ENCODE assay signal across 13 mouse cellular contexts in the genomic region with DNA sequence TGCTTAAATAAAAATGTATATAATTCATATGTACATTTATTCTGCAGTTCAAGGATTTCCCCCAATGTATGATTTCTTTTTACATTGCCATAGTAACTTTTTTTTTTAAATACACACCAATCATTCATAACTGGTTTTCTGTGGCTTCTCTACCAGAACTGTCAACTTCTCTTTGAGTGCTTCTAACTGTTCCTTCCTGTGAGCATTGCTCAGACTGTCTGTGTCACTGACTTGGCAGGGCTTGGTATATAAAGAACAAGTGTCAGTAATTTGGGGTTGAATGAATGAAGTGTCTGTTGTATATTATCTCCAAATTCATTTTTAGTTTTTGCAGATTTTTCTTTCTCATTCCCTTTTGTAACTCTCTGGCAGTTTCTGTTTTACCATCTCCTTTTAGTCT.
"Had no signal": no experiment of that assay in that cellular context is flagged by ENCODE, and none has a peak within 500 bp of the region (broad histone marks: within the 10 kb centered on the region; RNA-seq: fewer than 3 reads in every experiment).

No protein-coding gene starts in this region.

- H3K27me3 ChIP-seq: limb, embryonic 15.5 days; liver, embryonic 12.5 days; lung, embryonic 15.5 days; midbrain, embryonic 15.5 days; neural tube, embryonic 12.5 days; stomach, embryonic 15.5 days had no signal

- H3K27ac ChIP-seq: left cerebral cortex, adult 2 months; limb, embryonic 15.5 days; liver, embryonic 12.5 days; lung, embryonic 15.5 days; midbrain, embryonic 15.5 days; neural tube, embryonic 12.5 days; stomach, embryonic 15.5 days had no signal

- H3K36me3 ChIP-seq: limb, embryonic 15.5 days; liver, embryonic 12.5 days; lung, embryonic 15.5 days; midbrain, embryonic 15.5 days; neural tube, embryonic 12.5 days; stomach, embryonic 15.5 days had no signal

- H3K9ac ChIP-seq: limb, embryonic 15.5 days; liver, embryonic 12.5 days; lung, embryonic 15.5 days; midbrain, embryonic 15.5 days; neural tube, embryonic 12.5 days; stomach, embryonic 15.5 days had no signal

- H3K9me3 ChIP-seq: limb, embryonic 15.5 days; liver, embryonic 12.5 days; lung, embryonic 15.5 days; midbrain, embryonic 15.5 days; neural tube, embryonic 12.5 days; stomach, embryonic 15.5 days had no signal

- ATAC-seq: liver, embryonic 12.5 days; midbrain, embryonic 15.5 days had no signal

- H3K4me2 ChIP-seq: limb, embryonic 15.5 days; liver, embryonic 12.5 days; lung, embryonic 15.5 days; midbrain, embryonic 11.5 days; midbrain, embryonic 15.5 days; neural tube, embryonic 12.5 days; stomach, embryonic 15.5 days had no signal

- DNase-seq: kidney, postnatal 25 days; lung, postnatal 14 days; retina, postnatal 1 day; thymus, adult 2 months; thymus, postnatal 36 days had no signal

- H3K4me3 ChIP-seq: left cerebral cortex, adult 2 months; limb, embryonic 15.5 days; liver, embryonic 12.5 days; lung, embryonic 15.5 days; midbrain, embryonic 15.5 days; neural tube, embryonic 12.5 days; stomach, embryonic 15.5 days had no signal

- H3K4me1 ChIP-seq: limb, embryonic 15.5 days; neural tube, embryonic 12.5 days; stomach, embryonic 15.5 days had no signal
